Mouse (Mus musculus): ENCODE measurements at regions not wholly inside any gene's neighbourhood (a gene's known extent, or its start where the extent isn't known, plus 50 kb on each side); places are given as distances from the start of the nearest gene placed in this dataset.

DNA sequence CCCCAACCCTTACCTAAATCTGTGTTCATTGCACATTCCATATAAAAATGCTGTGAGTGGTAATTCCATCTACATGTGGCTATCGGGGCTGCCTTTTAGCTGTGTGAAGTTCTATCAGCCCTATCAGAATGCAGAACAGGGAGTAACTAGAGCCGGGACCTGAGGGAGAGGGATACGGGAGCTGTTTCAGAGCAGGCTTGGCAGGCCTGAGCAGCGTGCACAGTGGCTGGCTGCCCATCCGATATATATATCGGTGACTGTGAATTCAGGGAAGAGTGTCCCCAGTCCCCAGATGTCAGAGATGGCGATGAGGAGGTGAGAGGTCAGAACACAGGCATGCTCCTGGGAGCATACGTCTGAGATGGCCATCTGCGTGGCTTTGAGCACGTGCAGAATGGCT lies 79.0 kb downstream of the Arl4c start:
- Histone ChIP-seq H3K36me3 (ENCODE audit: control insufficient read depth, insufficient read depth, low read length, poor library complexity, severe bottlenecking) (no peaks in the 10 kb centered on the region), H3K27ac (ENCODE audit: insufficient read depth, low read depth, low read length, poor library complexity, severe bottlenecking) (no peak overlapping the region), H3K9ac (ENCODE audit: insufficient read depth, low read depth, low read length, poor library complexity, severe bottlenecking) (no peak overlapping the region), H3K4me3 (ENCODE audit: insufficient read depth in 1 of 2, low read depth in 1 of 2, low read length in 2 of 2, poor library complexity in 1 of 2, severe bottlenecking in 1 of 2) (no peak overlapping the region), H3K4me1 (ENCODE audit: control insufficient read depth in 2 of 2, insufficient read depth in 2 of 2, low read length in 2 of 2, poor library complexity in 1 of 2) (no peaks in the 10 kb centered on the region; a peak in 1 of 4 replicates), H3K9me3 (ENCODE audit: control insufficient read depth, insufficient read depth, low read depth, low read length) (no peaks in the 10 kb centered on the region)
- TF ChIP-seq CHD2 (IDR thresholded peaks at IDR 0.05; ENCODE audit: low read depth, low read length) (no peak), ZC3H11A (IDR thresholded peaks at IDR 0.05; ENCODE audit: borderline replicate concordance, low read depth, low read length) (no peak), ZNF384 (IDR thresholded peaks at IDR 0.05; ENCODE audit: low read depth, low read length) (no peak), HCFC1 (IDR thresholded peaks at IDR 0.05; ENCODE audit: borderline replicate concordance, insufficient read depth, low read length) (no peak), MAFK (IDR thresholded peaks at IDR 0.05; ENCODE audit: insufficient read depth, low read depth, low read length) (no peak)
- no peak for DNase-seq (ENCODE audit: low read depth, low spot score)
- in situ Hi-C loops (cut with MboI; ENCODE audit: low sequenced_read_pairs in 2 of 2, unreplicated experiment in 2 of 2): no loop called here

- Histone ChIP-seq H3K9me3 (ENCODE audit: control insufficient read depth, insufficient read depth, low read depth, low read length) (no peaks in the 10 kb centered on the region), H3K27ac (ENCODE audit: insufficient read depth, low read depth, low read length, poor library complexity, severe bottlenecking) (no peak overlapping the region), H3K9ac (ENCODE audit: insufficient read depth, low read depth, low read length, poor library complexity, severe bottlenecking) (no peak overlapping the region), H3K4me3 (ENCODE audit: insufficient read depth in 1 of 2, low read depth in 1 of 2, low read length in 2 of 2, poor library complexity in 1 of 2, severe bottlenecking in 1 of 2) (no peak overlapping the region), H3K36me3 (ENCODE audit: control insufficient read depth, insufficient read depth, low read length, poor library complexity, severe bottlenecking) (no peaks in the 10 kb centered on the region), H3K4me1 (ENCODE audit: control insufficient read depth in 2 of 2, insufficient read depth in 2 of 2, low read length in 2 of 2, poor library complexity in 1 of 2) (no peaks in the 10 kb centered on the region; a peak in 1 of 4 replicates)
- no peak for TF ChIP-seq ZC3H11A (IDR thresholded peaks at IDR 0.05; ENCODE audit: borderline replicate concordance, low read depth, low read length)
- in situ Hi-C loops (cut with MboI; ENCODE audit: low sequenced_read_pairs in 2 of 2, unreplicated experiment in 2 of 2): no loop called here
- DNase-seq (ENCODE audit: low read depth, low spot score): no peak
Observed at GRCm38 (mm10) chr1:88622356-88622755, 79.7 kb downstream of the Arl4c start.

DNA sequence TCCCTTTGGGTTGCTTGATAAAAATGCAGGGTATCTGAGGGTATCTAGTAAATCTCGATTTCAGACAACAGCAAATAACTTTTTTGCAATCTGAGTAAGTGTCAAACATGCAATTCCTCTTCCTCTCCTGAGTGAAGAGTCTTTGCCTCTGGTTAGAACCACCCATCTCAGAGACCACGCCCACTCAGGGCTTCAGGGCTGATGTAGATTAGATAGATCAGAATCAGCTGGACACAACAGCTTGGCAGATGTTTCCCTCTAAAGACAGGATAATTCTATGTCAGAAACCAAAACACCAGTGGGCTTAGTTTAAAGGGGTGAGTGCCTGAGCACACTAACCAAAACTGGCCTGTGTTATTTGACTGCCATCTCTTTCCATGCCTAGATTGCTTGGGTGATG lies 80.8 kb downstream of the Arl4c start:
- no peaks in the 10 kb centered on the region for H3K36me3 ChIP-seq (ENCODE audit: control insufficient read depth, insufficient read depth, low read length, poor library complexity, severe bottlenecking)
- no peaks in the 10 kb centered on the region for H3K9me3 ChIP-seq (ENCODE audit: control insufficient read depth, insufficient read depth, low read depth, low read length)
- H3K9ac ChIP-seq (ENCODE audit: insufficient read depth, low read depth, low read length, poor library complexity, severe bottlenecking): no peak overlapping the region
- in situ Hi-C loops (cut with MboI; ENCODE audit: low sequenced_read_pairs in 2 of 2, unreplicated experiment in 2 of 2): no loop called here
- no peak for DNase-seq (ENCODE audit: low read depth, low spot score)
- H3K4me3 ChIP-seq (ENCODE audit: insufficient read depth in 1 of 2, low read depth in 1 of 2, low read length in 2 of 2, poor library complexity in 1 of 2, severe bottlenecking in 1 of 2): no peak overlapping the region
- no peaks in the 10 kb centered on the region; a peak in 1 of 4 replicates for H3K4me1 ChIP-seq (ENCODE audit: control insufficient read depth in 2 of 2, insufficient read depth in 2 of 2, low read length in 2 of 2, poor library complexity in 1 of 2)
- no peak overlapping the region for H3K27ac ChIP-seq (ENCODE audit: insufficient read depth, low read depth, low read length, poor library complexity, severe bottlenecking)
- TF ChIP-seq ZC3H11A (IDR thresholded peaks at IDR 0.05; ENCODE audit: borderline replicate concordance, low read depth, low read length) (no peak), MAFK (IDR thresholded peaks at IDR 0.05; ENCODE audit: insufficient read depth, low read depth, low read length) (no peak), CHD2 (IDR thresholded peaks at IDR 0.05; ENCODE audit: low read depth, low read length) (no peak), HCFC1 (IDR thresholded peaks at IDR 0.05; ENCODE audit: borderline replicate concordance, insufficient read depth, low read length) (no peak), ZNF384 (IDR thresholded peaks at IDR 0.05; ENCODE audit: low read depth, low read length) (no peak)

DNA sequence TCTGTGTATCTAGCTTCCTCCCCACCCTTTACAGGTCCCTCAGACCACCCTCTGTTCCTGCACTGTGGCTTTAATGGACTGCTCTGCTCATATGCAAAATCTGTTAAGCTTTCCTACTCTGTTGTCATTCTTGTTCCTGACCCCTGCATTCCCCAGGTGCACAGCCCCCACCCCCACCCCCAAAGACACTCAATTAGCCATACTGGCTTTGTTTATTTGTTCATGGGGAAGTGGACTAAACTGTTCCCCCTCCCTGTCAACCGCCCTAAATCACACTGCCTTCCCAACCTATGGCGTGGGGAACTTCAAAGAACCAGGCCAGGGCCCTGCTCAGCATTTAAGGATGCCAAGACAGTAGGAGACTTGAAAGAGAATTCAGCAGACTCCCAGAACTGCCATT lies 89.0 kb downstream of the Arl4c start:
- Histone ChIP-seq H3K27ac (ENCODE audit: insufficient read depth, low read depth, low read length, poor library complexity, severe bottlenecking) (peak overlapping the region; percentile 86), H3K9me3 (ENCODE audit: control insufficient read depth, insufficient read depth, low read depth, low read length) (no peaks in the 10 kb centered on the region; the same call in 1 of the 2 replicates), H3K4me1 (ENCODE audit: control insufficient read depth in 2 of 2, insufficient read depth in 2 of 2, low read length in 2 of 2, poor library complexity in 1 of 2) (peaks cover 4 to 18% of the 10 kb centered on the region in 2 experiments; a peak in 1 of 4 replicates), H3K4me3 (ENCODE audit: insufficient read depth in 1 of 2, low read depth in 1 of 2, low read length in 2 of 2, poor library complexity in 1 of 2, severe bottlenecking in 1 of 2) (no peak overlapping the region), H3K36me3 (ENCODE audit: control insufficient read depth, insufficient read depth, low read length, poor library complexity, severe bottlenecking) (no peaks in the 10 kb centered on the region; the same call in 1 of the 2 replicates), H3K9ac (ENCODE audit: insufficient read depth, low read depth, low read length, poor library complexity, severe bottlenecking) (no peak overlapping the region)
- DNase-seq (ENCODE audit: low read depth, low spot score): peak; percentile 39
- TF ChIP-seq MAFK (IDR thresholded peaks at IDR 0.05; ENCODE audit: insufficient read depth, low read depth, low read length): no peak
- TF ChIP-seq ZC3H11A (IDR thresholded peaks at IDR 0.05; ENCODE audit: borderline replicate concordance, low read depth, low read length): no peak
- TF ChIP-seq HCFC1 (IDR thresholded peaks at IDR 0.05; ENCODE audit: borderline replicate concordance, insufficient read depth, low read length): no peak
- TF ChIP-seq ZNF384 (IDR thresholded peaks at IDR 0.05; ENCODE audit: low read depth, low read length): no peak
- in situ Hi-C loops (cut with MboI; ENCODE audit: low sequenced_read_pairs in 2 of 2, unreplicated experiment in 2 of 2): no loop called here

DNA sequence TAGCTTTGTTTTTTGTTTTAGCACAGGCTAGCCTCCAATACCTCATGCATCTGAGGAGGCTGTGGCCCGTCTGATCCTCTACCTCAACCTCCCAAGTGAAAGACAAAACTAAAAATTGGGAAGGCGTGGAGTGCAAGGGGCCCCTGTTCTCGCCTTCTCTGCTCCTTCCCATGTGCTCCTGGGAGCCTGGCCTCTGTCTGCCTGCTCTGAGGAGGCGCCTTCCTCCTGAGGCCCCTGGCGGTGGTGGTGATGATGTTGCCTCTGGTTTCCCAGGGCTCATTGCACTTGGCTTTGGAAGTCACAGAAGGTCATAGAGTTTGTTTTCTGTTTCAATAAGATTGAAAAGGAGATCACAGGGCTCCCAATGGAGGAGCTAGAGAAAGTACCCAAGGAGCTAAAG lies 90.8 kb downstream of the Arl4c start:
- in situ Hi-C loops (cut with MboI; ENCODE audit: low sequenced_read_pairs in 2 of 2, unreplicated experiment in 2 of 2): no loop called here
- Histone ChIP-seq H3K27ac (ENCODE audit: insufficient read depth, low read depth, low read length, poor library complexity, severe bottlenecking) (no peak overlapping the region), H3K4me1 (ENCODE audit: control insufficient read depth in 2 of 2, insufficient read depth in 2 of 2, low read length in 2 of 2, poor library complexity in 1 of 2) (peaks cover 7 to 26% of the 10 kb centered on the region in 2 experiments; a peak in 3 of 4 replicates), H3K36me3 (ENCODE audit: control insufficient read depth, insufficient read depth, low read length, poor library complexity, severe bottlenecking) (no peaks in the 10 kb centered on the region; the same call in 1 of the 2 replicates), H3K9me3 (ENCODE audit: control insufficient read depth, insufficient read depth, low read depth, low read length) (no peaks in the 10 kb centered on the region; the same call in 1 of the 2 replicates), H3K9ac (ENCODE audit: insufficient read depth, low read depth, low read length, poor library complexity, severe bottlenecking) (no peak overlapping the region), H3K4me3 (ENCODE audit: insufficient read depth in 1 of 2, low read depth in 1 of 2, low read length in 2 of 2, poor library complexity in 1 of 2, severe bottlenecking in 1 of 2) (no peak overlapping the region)
- TF ChIP-seq MAFK (IDR thresholded peaks at IDR 0.05; ENCODE audit: insufficient read depth, low read depth, low read length) (no peak), CHD2 (IDR thresholded peaks at IDR 0.05; ENCODE audit: low read depth, low read length) (no peak), ZNF384 (IDR thresholded peaks at IDR 0.05; ENCODE audit: low read depth, low read length) (no peak), ZC3H11A (IDR thresholded peaks at IDR 0.05; ENCODE audit: borderline replicate concordance, low read depth, low read length) (no peak), HCFC1 (IDR thresholded peaks at IDR 0.05; ENCODE audit: borderline replicate concordance, insufficient read depth, low read length) (no peak)
- no peak for DNase-seq (ENCODE audit: low read depth, low spot score)

All from ES-E14 (cell line).